Mouse (Mus musculus): ENCODE results near the gene Hectd2. TPM values are rescaled to one million over a fixed set of nuclear protein-coding genes. Genes with fewer than 3 reads are reported as not detected.

Gene Hectd2
- polyA plus RNA-seq, 1 experiment from 2014 or later, result 10.9 TPM

- Histone ChIP-seq H3K4me3 (ENCODE audit: low read depth, low read length) (no peak overlapping the region), H3K27me3 (ENCODE audit: control insufficient read depth, insufficient read depth, low read length) (no peaks in the 10 kb centered on the region), H3K27ac (ENCODE audit: low read depth, low read length) (no peak overlapping the region), H3K36me3 (ENCODE audit: control insufficient read depth, insufficient read depth, low read length) (no peaks in the 10 kb centered on the region), H3K9ac (ENCODE audit: low read depth, low read length) (no peak overlapping the region), H3K4me1 (replicated peaks; ENCODE audit: control insufficient read depth, insufficient read depth, low read length) (no peaks in the 10 kb centered on the region), H3K9me3 (ENCODE audit: control insufficient read depth, low read length) (no peaks in the 10 kb centered on the region), H3K4me2 (replicated peaks; ENCODE audit: low read depth, low read length) (no peak overlapping the region)
- WGBS, result 91% methylated on average over 6 of the region's 6 CpGs
- no peak for DNase-seq (ENCODE audit: low spot score)
- ATAC-seq (ENCODE audit: low FRiP score), result no peak
These were observed 91.0 kb downstream of the Hectd2 start for GRCm38 (mm10) chr19:36645308-36645889.

GRCm38 (mm10) chr19:36646132-36646828, 91.8 kb downstream of the Hectd2 start:
- no peaks in the 10 kb centered on the region for H3K9me3 ChIP-seq (ENCODE audit: control insufficient read depth, low read length)
- no peak overlapping the region for H3K4me2 ChIP-seq (replicated peaks; ENCODE audit: low read depth, low read length)
- no peaks in the 10 kb centered on the region for H3K4me1 ChIP-seq (replicated peaks; ENCODE audit: control insufficient read depth, insufficient read depth, low read length)
- no peaks in the 10 kb centered on the region for H3K27me3 ChIP-seq (ENCODE audit: control insufficient read depth, insufficient read depth, low read length)
- H3K9ac ChIP-seq (ENCODE audit: low read depth, low read length), result no peak overlapping the region
- ATAC-seq (ENCODE audit: low FRiP score) (no peak), DNase-seq (ENCODE audit: low spot score) (no peak)
- no peak overlapping the region for H3K27ac ChIP-seq (ENCODE audit: low read depth, low read length)
- WGBS, result 93% methylated on average over 7 of the region's 7 CpGs
- no peaks in the 10 kb centered on the region for H3K36me3 ChIP-seq (ENCODE audit: control insufficient read depth, insufficient read depth, low read length)
- no peak overlapping the region for H3K4me3 ChIP-seq (ENCODE audit: low read depth, low read length)

- H3K9me3 ChIP-seq (ENCODE audit: control insufficient read depth, low read length), result no peaks in the 10 kb centered on the region
- DNase-seq (ENCODE audit: low spot score) (no peak), ATAC-seq (ENCODE audit: low FRiP score) (no peak)
- no peaks in the 10 kb centered on the region for H3K27me3 ChIP-seq (ENCODE audit: control insufficient read depth, insufficient read depth, low read length)
- 94% methylated on average over 1 of the region's 1 CpGs for WGBS
- H3K36me3 ChIP-seq (ENCODE audit: control insufficient read depth, insufficient read depth, low read length), result no peaks in the 10 kb centered on the region
- no peak overlapping the region for H3K4me3 ChIP-seq (ENCODE audit: low read depth, low read length)
- no peak overlapping the region for H3K9ac ChIP-seq (ENCODE audit: low read depth, low read length)
- no peak overlapping the region for H3K4me2 ChIP-seq (replicated peaks; ENCODE audit: low read depth, low read length)
- no peaks in the 10 kb centered on the region for H3K4me1 ChIP-seq (replicated peaks; ENCODE audit: control insufficient read depth, insufficient read depth, low read length)
- H3K27ac ChIP-seq (ENCODE audit: low read depth, low read length), result no peak overlapping the region
These were observed 98.2 kb downstream of the Hectd2 start for GRCm38 (mm10) chr19:36652686-36653085.

GRCm38 (mm10) chr19:36662734-36663133, 108.3 kb downstream of the Hectd2 start:
- DNase-seq (ENCODE audit: low spot score) (no peak), ATAC-seq (ENCODE audit: low FRiP score) (no peak)
- no peak overlapping the region for H3K9ac ChIP-seq (ENCODE audit: low read depth, low read length)
- H3K4me3 ChIP-seq (ENCODE audit: low read depth, low read length), result no peak overlapping the region
- H3K4me1 ChIP-seq (replicated peaks; ENCODE audit: control insufficient read depth, insufficient read depth, low read length), result no peaks in the 10 kb centered on the region
- H3K27me3 ChIP-seq (ENCODE audit: control insufficient read depth, insufficient read depth, low read length), result no peaks in the 10 kb centered on the region
- H3K9me3 ChIP-seq (ENCODE audit: control insufficient read depth, low read length), result no peaks in the 10 kb centered on the region
- no peak overlapping the region for H3K27ac ChIP-seq (ENCODE audit: low read depth, low read length)
- H3K36me3 ChIP-seq (ENCODE audit: control insufficient read depth, insufficient read depth, low read length), result no peaks in the 10 kb centered on the region
- 93% methylated on average over 1 of the region's 1 CpGs for WGBS
- no peak overlapping the region for H3K4me2 ChIP-seq (replicated peaks; ENCODE audit: low read depth, low read length)

GRCm38 (mm10) chr19:36663918-36664317, 109.5 kb downstream of the Hectd2 start:
- H3K9me3 ChIP-seq (ENCODE audit: control insufficient read depth, low read length), result no peaks in the 10 kb centered on the region

GRCm38 (mm10) chr19:36664417-36664816, 110.0 kb downstream of the Hectd2 start:
- H3K36me3 ChIP-seq (ENCODE audit: control insufficient read depth, insufficient read depth, low read length), result no peaks in the 10 kb centered on the region
- H3K4me1 ChIP-seq (replicated peaks; ENCODE audit: control insufficient read depth, insufficient read depth, low read length), result no peaks in the 10 kb centered on the region
- H3K27ac ChIP-seq (ENCODE audit: low read depth, low read length), result no peak overlapping the region
- no peak overlapping the region for H3K9ac ChIP-seq (ENCODE audit: low read depth, low read length)
- no peak overlapping the region for H3K4me2 ChIP-seq (replicated peaks; ENCODE audit: low read depth, low read length)
- no peaks in the 10 kb centered on the region for H3K27me3 ChIP-seq (ENCODE audit: control insufficient read depth, insufficient read depth, low read length)
- 72% methylated on average over 6 of the region's 6 CpGs for WGBS
- DNase-seq (ENCODE audit: low spot score) (no peak), ATAC-seq (ENCODE audit: low FRiP score) (no peak)
- H3K4me3 ChIP-seq (ENCODE audit: low read depth, low read length), result no peak overlapping the region
- no peaks in the 10 kb centered on the region for H3K9me3 ChIP-seq (ENCODE audit: control insufficient read depth, low read length)

More at GRCm38 (mm10) chr19:36663918-36664317, 109.5 kb downstream of the Hectd2 start:
- Histone ChIP-seq H3K4me3 (ENCODE audit: low read depth, low read length) (no peak overlapping the region), H3K36me3 (ENCODE audit: control insufficient read depth, insufficient read depth, low read length) (no peaks in the 10 kb centered on the region), H3K9ac (ENCODE audit: low read depth, low read length) (no peak overlapping the region), H3K27ac (ENCODE audit: low read depth, low read length) (no peak overlapping the region), H3K4me1 (replicated peaks; ENCODE audit: control insufficient read depth, insufficient read depth, low read length) (no peaks in the 10 kb centered on the region), H3K4me2 (replicated peaks; ENCODE audit: low read depth, low read length) (no peak overlapping the region), H3K27me3 (ENCODE audit: control insufficient read depth, insufficient read depth, low read length) (no peaks in the 10 kb centered on the region)
- ATAC-seq (ENCODE audit: low FRiP score), result no peak
- no peak for DNase-seq (ENCODE audit: low spot score)
- WGBS, result 84% methylated on average over 2 of the region's 2 CpGs

GRCm38 (mm10) chr19:36665206-36665605, 110.8 kb downstream of the Hectd2 start:
- no peak overlapping the region for H3K27ac ChIP-seq (ENCODE audit: low read depth, low read length)
- no peak overlapping the region for H3K9ac ChIP-seq (ENCODE audit: low read depth, low read length)
- no peaks in the 10 kb centered on the region for H3K4me1 ChIP-seq (replicated peaks; ENCODE audit: control insufficient read depth, insufficient read depth, low read length)
- no peaks in the 10 kb centered on the region for H3K36me3 ChIP-seq (ENCODE audit: control insufficient read depth, insufficient read depth, low read length)
- ATAC-seq (ENCODE audit: low FRiP score) (no peak), DNase-seq (ENCODE audit: low spot score) (no peak)
- H3K4me2 ChIP-seq (replicated peaks; ENCODE audit: low read depth, low read length), result no peak overlapping the region
- no peaks in the 10 kb centered on the region for H3K9me3 ChIP-seq (ENCODE audit: control insufficient read depth, low read length)
- 88% methylated on average over 7 of the region's 7 CpGs for WGBS
- no peaks in the 10 kb centered on the region for H3K27me3 ChIP-seq (ENCODE audit: control insufficient read depth, insufficient read depth, low read length)
- no peak overlapping the region for H3K4me3 ChIP-seq (ENCODE audit: low read depth, low read length)

- 65% methylated on average over 5 of the region's 5 CpGs for WGBS
- Histone ChIP-seq H3K4me1 (replicated peaks; ENCODE audit: control insufficient read depth, insufficient read depth, low read length) (no peaks in the 10 kb centered on the region), H3K9ac (ENCODE audit: low read depth, low read length) (no peak overlapping the region), H3K4me3 (ENCODE audit: low read depth, low read length) (no peak overlapping the region), H3K27ac (ENCODE audit: low read depth, low read length) (no peak overlapping the region), H3K36me3 (ENCODE audit: control insufficient read depth, insufficient read depth, low read length) (no peaks in the 10 kb centered on the region), H3K27me3 (ENCODE audit: control insufficient read depth, insufficient read depth, low read length) (no peaks in the 10 kb centered on the region), H3K9me3 (ENCODE audit: control insufficient read depth, low read length) (no peaks in the 10 kb centered on the region), H3K4me2 (replicated peaks; ENCODE audit: low read depth, low read length) (no peak overlapping the region)
- DNase-seq (ENCODE audit: low spot score) (no peak), ATAC-seq (ENCODE audit: low FRiP score) (no peak)
These were observed 111.2 kb downstream of the Hectd2 start for GRCm38 (mm10) chr19:36665641-36666040.

GRCm38 (mm10) chr19:36666471-36666870, 112.0 kb downstream of the Hectd2 start:
- no peak overlapping the region for H3K4me2 ChIP-seq (replicated peaks; ENCODE audit: low read depth, low read length)
- DNase-seq (ENCODE audit: low spot score), result no peak
- no peaks in the 10 kb centered on the region for H3K36me3 ChIP-seq (ENCODE audit: control insufficient read depth, insufficient read depth, low read length)
- H3K9ac ChIP-seq (ENCODE audit: low read depth, low read length), result no peak overlapping the region
- no peaks in the 10 kb centered on the region for H3K4me1 ChIP-seq (replicated peaks; ENCODE audit: control insufficient read depth, insufficient read depth, low read length)
- no peak for ATAC-seq (ENCODE audit: low FRiP score)
- no peak overlapping the region for H3K4me3 ChIP-seq (ENCODE audit: low read depth, low read length)
- H3K27ac ChIP-seq (ENCODE audit: low read depth, low read length), result no peak overlapping the region
- 94% methylated on average over 5 of the region's 5 CpGs for WGBS
- no peaks in the 10 kb centered on the region for H3K9me3 ChIP-seq (ENCODE audit: control insufficient read depth, low read length)
- no peaks in the 10 kb centered on the region for H3K27me3 ChIP-seq (ENCODE audit: control insufficient read depth, insufficient read depth, low read length)

Data from hindbrain, embryonic 11.5 days (tissue).